Mouse (Mus musculus): ENCODE results near the gene Klhl25. TPM values are rescaled to one million over a fixed set of nuclear protein-coding genes. Genes with fewer than 3 reads are reported as not detected.
"Not testable (repeated sequence)": the region's sequence is repeated elsewhere in the genome, so short reads cannot be mapped to it uniquely, and the experiment has no call there.

Gene Klhl25
- polyA plus RNA-seq, 1 experiment from 2014 or later: 24.5 TPM

GRCm38 (mm10) chr7:75848776-75849670 is 913 bp downstream of the Klhl25 start:
- Histone ChIP-seq H3K27me3 (replicated peaks) (no peaks in the 10 kb centered on the region), H3K27ac (peak overlapping the region; percentile 78), H3K9me3 (no peaks in the 10 kb centered on the region), H3K4me3 (peak overlapping the region; percentile 77), H3K9ac (peak overlapping the region; percentile 68), H3K4me2 (peak overlapping the region; percentile 77), H3K36me3 (replicated peaks) (no peaks in the 10 kb centered on the region), H3K4me1 (peaks cover 50% of the 10 kb centered on the region)
- 1% methylated on average over 25 of the region's 25 CpGs for whole genome bisulfite sequencing
- ATAC-seq (replicated peaks): peak; percentile 43

DNA sequence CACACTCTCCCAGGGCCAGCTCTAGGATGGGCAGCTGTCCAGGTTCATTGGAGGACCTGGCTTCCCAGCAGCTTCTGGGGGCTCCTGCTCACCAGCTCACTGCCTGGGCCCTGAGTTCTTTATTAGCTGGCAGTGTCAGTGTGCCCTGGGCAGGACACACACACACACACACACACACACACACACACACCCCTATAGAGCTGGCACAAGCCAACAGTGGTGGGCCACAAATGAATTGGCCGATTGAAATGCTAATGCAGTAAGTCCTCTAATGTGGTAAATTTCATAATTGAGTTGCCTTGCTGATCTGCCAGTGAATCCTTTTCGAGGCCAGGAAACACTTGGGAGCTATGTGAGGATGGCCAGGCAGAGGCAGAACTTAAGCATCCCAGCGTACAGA is 2.3 kb downstream of the Klhl25 start:
- peaks cover 64% of the 10 kb centered on the region for H3K4me1 ChIP-seq
- WGBS: 17% methylated on average over 1 of the region's 3 CpGs
- not testable (repeated sequence) for H3K4me2 ChIP-seq; H3K9ac ChIP-seq; H3K27ac ChIP-seq; H3K9me3 ChIP-seq; H3K4me3 ChIP-seq; H3K27me3 ChIP-seq (replicated peaks); H3K36me3 ChIP-seq (replicated peaks)
- ATAC-seq (replicated peaks): 0 out of 2 replicates have a peak, but pooled peaks have one; percentile 13

- WGBS: 83% methylated on average over 10 of the region's 10 CpGs
- H3K9ac ChIP-seq: no peak overlapping the region
- no peaks in the 10 kb centered on the region for H3K36me3 ChIP-seq (replicated peaks)
- H3K4me1 ChIP-seq: peaks cover 72% of the 10 kb centered on the region
- H3K27me3 ChIP-seq (replicated peaks): no peaks in the 10 kb centered on the region
- H3K27ac ChIP-seq: no peak overlapping the region
- H3K4me2 ChIP-seq: no peak overlapping the region
- H3K9me3 ChIP-seq: no peaks in the 10 kb centered on the region
- no peak for ATAC-seq (replicated peaks)
- H3K4me3 ChIP-seq: no peak overlapping the region
Observed at GRCm38 (mm10) chr7:75851290-75851689, 3.2 kb downstream of the Klhl25 start.

DNA sequence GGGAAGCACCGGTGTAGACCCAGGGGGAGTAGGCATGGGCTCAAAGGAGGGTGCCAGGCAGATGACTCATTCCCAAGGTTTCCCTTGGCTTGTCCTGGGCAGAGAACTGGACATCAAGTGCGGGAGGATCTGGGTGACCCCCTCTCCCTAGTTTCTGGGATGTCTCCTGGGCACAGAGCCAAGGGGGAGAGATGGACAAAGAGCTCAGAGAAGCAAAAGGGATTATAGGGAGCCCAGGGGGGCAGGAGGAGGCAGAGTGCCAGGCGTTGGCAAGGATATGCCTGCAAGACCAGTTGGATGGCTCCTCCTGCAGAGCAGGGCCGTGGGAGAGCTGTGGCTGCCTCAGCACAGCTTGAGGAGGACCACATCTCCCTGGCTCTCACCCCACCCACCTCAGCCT is 4.3 kb downstream of the Klhl25 start:
- 32% methylated on average over 4 of the region's 4 CpGs for WGBS
- no peak overlapping the region for H3K9ac ChIP-seq
- no peak overlapping the region for H3K4me3 ChIP-seq
- H3K36me3 ChIP-seq (replicated peaks): no peaks in the 10 kb centered on the region
- H3K9me3 ChIP-seq: no peaks in the 10 kb centered on the region
- ATAC-seq (replicated peaks): peak; percentile 19
- H3K27ac ChIP-seq: peak overlapping the region; percentile 72
- H3K27me3 ChIP-seq (replicated peaks): no peaks in the 10 kb centered on the region
- H3K4me2 ChIP-seq: no peak overlapping the region
- H3K4me1 ChIP-seq: peaks cover 71% of the 10 kb centered on the region

- Histone ChIP-seq H3K27ac (peak overlapping the region; percentile 72), H3K9ac (no peak overlapping the region), H3K4me3 (no peak overlapping the region), H3K36me3 (replicated peaks) (no peaks in the 10 kb centered on the region), H3K4me2 (peak overlapping the region; percentile 6; the same call in 1 of the 2 replicates), H3K27me3 (replicated peaks) (no peaks in the 10 kb centered on the region), H3K4me1 (peaks cover 66% of the 10 kb centered on the region), H3K9me3 (no peaks in the 10 kb centered on the region)
- no peak for ATAC-seq (replicated peaks)
- WGBS: 65% methylated on average over 8 of the region's 8 CpGs
Observed at GRCm38 (mm10) chr7:75853171-75853830, 5.2 kb downstream of the Klhl25 start.

DNA sequence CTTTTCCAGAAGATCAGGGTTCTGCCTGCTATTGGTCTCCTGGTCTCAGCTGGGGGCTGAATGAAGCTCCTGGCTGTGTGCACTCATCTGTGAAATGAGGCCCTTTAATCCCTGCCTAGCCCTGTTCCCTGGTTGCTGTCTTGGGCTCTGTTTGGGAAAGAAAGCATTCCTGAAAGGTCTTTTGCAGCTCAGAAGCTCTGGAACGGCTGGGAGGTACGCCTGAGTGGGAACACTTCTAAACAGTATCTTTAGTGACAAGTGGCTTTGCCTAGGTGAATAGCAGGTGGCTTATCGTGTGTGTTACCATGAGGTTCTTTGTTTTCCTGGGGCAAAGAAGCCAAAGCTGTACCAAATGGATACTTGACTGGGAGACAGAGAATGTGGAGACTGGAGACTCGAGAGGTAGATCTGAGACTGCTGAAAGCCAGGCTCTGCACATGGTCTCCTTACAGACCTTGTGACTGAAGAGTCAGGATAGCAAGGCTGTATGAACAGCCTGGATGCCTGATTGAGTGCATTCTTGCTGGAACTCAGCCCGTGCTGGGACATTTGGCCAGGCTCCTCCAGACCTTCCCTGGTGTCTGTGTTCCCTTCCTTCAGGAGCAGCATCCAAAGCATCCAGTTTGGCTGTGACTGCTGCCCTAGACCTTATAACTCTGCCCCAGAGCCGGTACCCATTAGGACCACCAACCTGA is 6.3 kb downstream of the Klhl25 start:
- peak overlapping the region; percentile 72 for H3K27ac ChIP-seq
- peak overlapping the region; percentile 13; the same call in 1 of the 2 replicates for H3K4me2 ChIP-seq
- no peak for ATAC-seq (replicated peaks)
- H3K9me3 ChIP-seq: no peaks in the 10 kb centered on the region
- no peak overlapping the region for H3K9ac ChIP-seq
- H3K4me1 ChIP-seq: peaks cover 61% of the 10 kb centered on the region
- WGBS: 15% methylated on average over 6 of the region's 6 CpGs
- H3K4me3 ChIP-seq: no peak overlapping the region
- no peaks in the 10 kb centered on the region for H3K27me3 ChIP-seq (replicated peaks)
- no peaks in the 10 kb centered on the region for H3K36me3 ChIP-seq (replicated peaks)

GRCm38 (mm10) chr7:75855028-75855427 is 6.9 kb downstream of the Klhl25 start:
- H3K4me1 ChIP-seq: peaks cover 55% of the 10 kb centered on the region
- no peaks in the 10 kb centered on the region for H3K9me3 ChIP-seq
- 69% methylated on average over 6 of the region's 6 CpGs for WGBS
- ATAC-seq (replicated peaks): no peak
- no peak overlapping the region for H3K9ac ChIP-seq
- H3K27me3 ChIP-seq (replicated peaks): no peaks in the 10 kb centered on the region
- H3K4me2 ChIP-seq: peak overlapping the region; percentile 13; the same call in 1 of the 2 replicates
- peak overlapping the region; percentile 72 for H3K27ac ChIP-seq
- no peak overlapping the region for H3K4me3 ChIP-seq
- H3K36me3 ChIP-seq (replicated peaks): no peaks in the 10 kb centered on the region

- Histone ChIP-seq H3K27ac (no peak overlapping the region), H3K4me1 (peaks cover 50% of the 10 kb centered on the region), H3K9me3 (no peaks in the 10 kb centered on the region), H3K27me3 (replicated peaks) (no peaks in the 10 kb centered on the region), H3K4me3 (no peak overlapping the region), H3K36me3 (replicated peaks) (no peaks in the 10 kb centered on the region), H3K4me2 (no peak overlapping the region), H3K9ac (no peak overlapping the region)
- 90% methylated on average over 11 of the region's 11 CpGs for WGBS
- no peak for ATAC-seq (replicated peaks)
Observed at GRCm38 (mm10) chr7:75856259-75856658, 8.1 kb downstream of the Klhl25 start.

- Histone ChIP-seq H3K9me3 (no peaks in the 10 kb centered on the region), H3K4me2 (no peak overlapping the region), H3K9ac (no peak overlapping the region), H3K27ac (no peak overlapping the region), H3K4me3 (no peak overlapping the region), H3K27me3 (replicated peaks) (no peaks in the 10 kb centered on the region), H3K4me1 (peaks cover 15% of the 10 kb centered on the region), H3K36me3 (replicated peaks) (no peaks in the 10 kb centered on the region)
- 76% methylated on average over 9 of the region's 9 CpGs for WGBS
- no peak for ATAC-seq (replicated peaks)
Observed at GRCm38 (mm10) chr7:75859771-75860196, 11.7 kb downstream of the Klhl25 start.

DNA sequence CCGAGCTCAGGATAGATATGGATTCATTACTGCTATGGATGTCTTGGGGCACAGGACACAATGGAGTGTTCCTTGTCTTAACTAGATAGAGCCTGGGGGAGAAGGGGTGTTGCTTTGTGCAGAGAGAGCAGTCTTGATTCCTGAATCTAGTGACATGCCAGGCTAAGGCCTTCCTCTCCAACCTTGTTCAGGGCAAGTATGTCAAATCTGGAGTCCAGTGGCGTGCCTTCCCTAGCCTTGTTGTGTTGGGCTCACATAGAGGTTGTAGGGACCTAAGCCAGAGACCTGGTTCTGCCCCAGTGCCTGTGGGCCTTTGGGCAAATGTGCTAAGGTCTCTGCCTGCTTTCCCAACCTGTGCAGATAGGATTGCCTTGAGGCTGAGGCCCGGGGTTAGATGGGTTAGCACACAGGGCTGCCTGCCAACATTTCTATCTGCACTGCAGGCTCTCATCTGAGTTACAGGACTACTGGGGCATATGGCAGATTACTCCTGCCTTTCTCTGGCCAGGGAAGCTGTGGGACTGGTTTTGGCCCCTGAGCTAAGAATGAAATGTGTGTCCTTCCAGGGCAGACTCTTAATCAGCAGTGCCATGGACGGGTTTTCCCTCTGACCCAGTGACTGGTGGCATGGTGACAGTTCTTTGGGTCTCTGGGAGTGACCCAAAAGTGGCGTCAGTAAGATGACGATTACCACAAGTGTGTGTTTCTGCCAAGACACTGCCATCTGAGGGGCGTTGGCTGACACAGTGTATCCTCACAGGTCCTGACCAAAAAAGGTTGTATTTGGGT is 13.7 kb downstream of the Klhl25 start:
- not testable (repeated sequence) for H3K4me3 ChIP-seq; H3K9ac ChIP-seq; H3K27ac ChIP-seq; H3K4me1 ChIP-seq; H3K27me3 ChIP-seq (replicated peaks); H3K9me3 ChIP-seq; H3K4me2 ChIP-seq; ATAC-seq (replicated peaks)
- WGBS: 87% methylated on average over 7 of the region's 7 CpGs
- H3K36me3 ChIP-seq (replicated peaks): peaks cover 13% of the 10 kb centered on the region

DNA sequence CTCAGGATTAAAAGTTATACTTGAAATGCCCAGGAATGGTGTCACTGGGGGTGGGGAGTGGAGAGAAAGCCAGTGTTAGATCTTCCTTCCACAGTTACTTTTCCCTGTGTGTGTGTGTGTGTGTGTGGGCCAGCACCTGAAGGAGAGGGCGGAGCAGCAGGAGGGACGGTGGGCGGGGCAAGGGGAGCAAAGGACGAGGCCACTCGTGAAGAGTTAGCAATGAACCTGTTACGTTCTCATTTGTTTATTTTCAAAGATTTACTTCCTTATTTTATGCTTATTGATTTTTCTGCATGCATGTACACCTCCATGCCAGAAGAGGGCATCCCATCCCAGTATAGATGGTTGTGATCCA is 14.3 kb downstream of the Klhl25 start:
- H3K27ac ChIP-seq; H3K9ac ChIP-seq; ATAC-seq (replicated peaks); H3K9me3 ChIP-seq; H3K27me3 ChIP-seq (replicated peaks); H3K4me3 ChIP-seq; H3K4me2 ChIP-seq; H3K4me1 ChIP-seq: not testable (repeated sequence)
- H3K36me3 ChIP-seq (replicated peaks): peaks cover 13% of the 10 kb centered on the region
- WGBS: 93% methylated on average over 6 of the region's 6 CpGs
